Mouse (Mus musculus): Measurements from ENCODE around the gene Anxa1.

Anxa1 gene

DNA sequence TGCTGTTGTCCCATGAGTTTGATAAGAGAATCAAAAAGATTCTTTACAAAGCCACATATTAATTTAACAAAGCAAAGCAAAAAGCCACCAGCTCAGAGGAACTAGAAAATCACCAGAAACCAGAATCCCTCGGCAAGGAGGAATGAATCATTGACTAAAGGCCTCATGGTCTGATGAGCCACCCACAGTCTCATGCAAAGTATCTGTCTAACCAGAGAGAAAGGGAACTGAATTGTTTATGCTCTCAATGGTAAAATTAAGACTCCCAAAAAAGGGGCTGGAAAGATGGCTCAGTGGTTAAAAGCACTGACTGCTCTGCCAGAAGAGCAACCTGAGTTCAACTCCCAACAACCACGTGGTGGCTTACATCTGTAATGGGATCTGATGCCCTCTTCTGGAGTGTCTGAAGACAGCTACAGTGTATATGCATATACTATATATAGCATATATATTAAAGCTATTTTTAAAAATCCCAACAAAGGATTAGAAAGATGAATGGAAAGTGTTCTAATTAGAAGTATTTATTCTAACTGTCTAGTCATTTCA lies 9.5 kb downstream of the Anxa1 start:
- no peak for DNase-seq (ENCODE audit: low spot score)

DNA sequence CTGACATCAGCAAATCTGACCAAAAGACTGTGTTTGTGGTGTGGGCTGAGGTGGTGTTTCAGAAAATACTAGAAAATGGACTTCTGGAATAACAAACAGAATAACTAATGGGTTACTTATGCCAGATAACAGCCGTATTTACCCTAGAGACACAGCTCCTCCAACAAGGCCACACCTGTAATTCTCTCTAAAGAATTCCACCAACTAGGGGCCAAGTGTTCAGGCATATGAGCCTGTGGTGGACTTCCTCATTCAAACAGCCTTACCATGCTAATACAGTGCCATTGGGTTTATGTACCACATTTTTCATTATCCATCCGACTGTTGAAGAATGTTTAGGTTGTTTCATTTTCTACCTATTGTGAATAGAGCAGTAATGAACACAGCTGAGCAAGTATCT lies 20.6 kb downstream of the Anxa1 start:
- no peak for DNase-seq (ENCODE audit: low spot score)

DNA sequence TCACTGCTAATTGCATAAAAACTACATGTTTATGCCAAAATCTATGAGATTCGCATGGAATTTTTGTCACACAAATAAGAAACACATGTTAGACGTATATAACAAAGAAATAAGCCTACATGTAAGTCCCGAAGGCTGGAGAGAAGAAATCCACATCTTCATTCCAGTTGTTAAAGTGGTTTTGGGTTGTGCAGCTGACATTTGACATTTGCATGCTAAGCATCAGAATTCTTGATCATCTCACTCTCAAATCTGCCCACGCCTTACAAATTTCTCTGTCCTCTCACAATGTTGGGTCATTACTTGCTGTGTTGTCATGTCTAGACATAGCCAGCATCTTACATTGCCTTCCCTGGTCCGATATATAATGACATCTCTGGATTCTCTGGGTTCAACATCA lies 24.2 kb downstream of the Anxa1 start:
- DNase-seq (ENCODE audit: low spot score) = no peak

DNA sequence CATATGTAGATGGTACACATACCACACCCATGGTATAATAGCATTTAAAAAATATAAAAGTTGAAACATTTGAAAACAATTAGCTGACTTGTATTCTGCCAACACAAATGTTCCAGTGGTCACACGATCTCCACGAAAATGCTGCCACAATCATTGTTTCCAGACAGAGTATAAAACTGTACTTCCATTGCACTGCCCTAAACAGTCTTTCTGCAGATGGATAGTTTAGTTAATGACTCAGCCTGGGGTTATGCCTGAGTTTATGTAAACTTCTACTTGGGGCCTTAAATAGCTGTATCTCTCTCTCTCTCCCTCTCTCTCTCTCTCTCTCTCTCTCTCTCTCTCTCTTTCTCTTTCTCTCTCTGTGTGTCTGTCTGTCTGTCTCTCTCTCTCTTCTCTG lies 24.7 kb downstream of the Anxa1 start:
- no peak for DNase-seq (ENCODE audit: low spot score)

DNA sequence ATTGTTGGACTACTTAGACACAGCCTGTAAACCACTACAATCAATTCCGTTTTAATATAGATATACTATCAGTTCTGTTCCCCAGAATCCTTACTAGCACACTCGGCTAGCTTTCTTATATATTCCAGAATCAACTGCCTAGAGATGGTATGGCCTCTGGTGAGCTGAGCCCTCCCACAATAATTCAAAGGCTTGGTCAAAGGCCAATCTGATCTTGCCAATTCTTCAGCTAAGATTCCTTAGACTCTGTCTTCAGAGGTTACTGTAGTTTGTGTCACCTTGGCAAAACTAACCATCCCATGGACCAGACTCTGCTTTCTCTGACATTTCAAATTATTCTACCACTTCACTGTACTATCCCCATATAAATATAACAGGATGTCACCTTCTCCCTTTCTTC lies 25.4 kb downstream of the Anxa1 start:
- DNase-seq (ENCODE audit: low spot score) = no peak

DNA sequence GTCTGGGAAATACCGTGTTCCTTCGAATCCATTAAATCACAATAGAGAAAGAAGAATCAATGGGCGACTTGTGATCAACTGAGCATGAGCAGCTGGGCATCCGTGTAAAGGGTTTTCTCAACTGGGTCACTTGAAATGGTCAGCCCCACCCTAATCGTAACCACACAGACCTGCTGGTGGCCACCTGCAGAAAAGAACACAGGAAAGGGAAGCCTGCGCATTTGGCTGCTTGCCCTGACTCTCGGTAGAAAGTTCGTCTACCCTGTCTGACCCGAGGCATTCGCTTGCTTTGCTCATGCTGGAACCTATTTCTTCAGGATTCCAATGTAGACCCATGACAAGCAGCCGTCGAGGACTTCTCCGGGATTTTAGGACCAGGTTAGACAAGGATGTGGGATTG lies 25.8 kb downstream of the Anxa1 start:
- DNase-seq (ENCODE audit: low spot score) = no peak

DNA sequence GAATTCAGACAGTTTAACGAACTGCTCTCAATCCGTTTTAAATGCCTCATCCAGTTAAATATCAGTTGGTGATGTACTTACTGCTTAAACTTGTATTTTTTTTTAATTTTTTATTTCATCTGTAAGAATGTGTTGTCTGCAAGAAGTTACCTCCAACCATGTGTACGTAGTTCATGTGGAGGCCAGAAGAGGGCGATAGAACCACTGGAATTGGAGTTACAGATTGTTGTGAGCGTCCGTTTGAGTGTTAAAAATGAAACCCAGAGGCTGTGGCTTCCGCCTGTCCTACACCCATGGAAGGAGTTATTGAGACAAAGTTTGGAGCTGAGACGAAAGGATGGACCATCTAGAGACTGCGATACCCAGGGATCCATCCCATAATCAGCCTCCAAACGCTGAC lies 27.5 kb downstream of the Anxa1 start:
- no peak for DNase-seq (ENCODE audit: low spot score)

DNA sequence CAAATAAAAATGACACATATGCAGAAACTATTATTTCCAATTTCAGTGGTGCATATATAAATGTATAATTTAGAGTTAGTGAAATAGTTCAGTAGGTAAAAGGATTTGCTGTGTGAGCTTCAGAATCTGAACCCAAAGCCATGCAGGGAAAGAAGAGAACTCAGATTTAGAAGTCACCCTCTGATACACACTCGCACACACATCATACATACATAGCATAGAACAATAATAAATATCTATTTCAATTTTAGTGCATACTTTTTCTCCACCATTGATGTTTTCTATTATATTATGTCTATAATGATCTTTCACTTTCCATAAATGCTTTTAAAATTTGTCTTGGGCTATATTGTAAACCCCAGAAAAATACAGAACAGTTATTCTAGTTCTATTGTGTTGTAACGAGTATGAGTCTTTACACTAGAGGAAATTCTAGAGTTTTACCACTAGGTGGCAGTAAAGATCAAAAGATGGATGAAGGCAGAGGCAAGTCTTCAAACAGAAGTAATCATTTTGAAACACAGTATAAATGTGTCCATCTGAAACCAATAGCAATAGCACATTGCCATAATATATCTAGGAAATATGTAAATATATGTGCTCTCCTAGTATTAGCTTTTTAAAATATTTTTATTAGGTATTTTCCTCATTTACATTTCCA lies 28.7 kb downstream of the Anxa1 start:
- DNase-seq (ENCODE audit: low spot score) = no peak

DNA sequence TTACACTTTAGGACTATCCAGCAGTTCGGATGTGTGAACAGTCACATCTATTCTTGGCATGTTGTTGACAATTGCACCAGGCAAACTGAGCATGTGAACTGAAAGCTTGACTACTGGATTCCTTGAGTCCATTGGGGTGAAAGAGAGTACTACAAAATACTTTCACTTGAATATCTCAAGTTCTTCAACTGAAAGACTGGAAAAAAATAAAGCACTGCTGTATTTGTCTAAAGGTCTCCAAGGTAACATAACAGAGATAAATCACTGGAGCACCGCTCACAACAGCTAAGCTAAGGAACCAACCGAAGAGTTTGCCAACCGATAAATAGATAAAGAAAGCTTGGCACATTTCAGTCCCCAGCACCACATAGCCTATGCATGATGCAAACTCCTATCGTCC lies 32.1 kb downstream of the Anxa1 start:
- no peak for DNase-seq (ENCODE audit: low spot score)

DNA sequence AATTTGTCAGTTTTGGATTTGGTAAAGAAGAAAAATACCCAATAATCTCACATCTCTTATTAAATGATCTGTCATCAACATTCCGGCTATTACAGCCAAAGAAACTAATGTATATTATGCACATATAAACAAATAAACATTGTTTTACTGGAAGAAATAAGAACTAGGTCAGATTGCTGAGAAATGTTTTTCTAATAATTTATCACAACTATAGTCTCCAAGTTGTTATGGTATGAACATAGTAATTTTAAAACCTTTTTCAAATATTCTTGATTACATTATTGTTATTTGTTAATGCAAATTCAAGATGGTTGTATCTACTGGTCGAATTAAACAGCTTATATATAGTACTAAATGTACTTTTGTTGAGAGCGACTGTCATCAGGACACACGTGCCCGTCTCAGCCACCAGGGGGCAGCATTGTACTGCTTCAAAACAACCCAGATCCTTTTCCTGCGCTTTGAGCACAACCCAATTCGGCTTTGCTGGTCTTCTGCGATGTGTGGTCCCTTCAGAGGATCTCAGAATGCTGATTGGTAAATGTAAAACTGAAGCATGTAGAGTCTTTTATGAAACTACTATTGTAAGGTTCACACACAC lies 45.3 kb downstream of the Anxa1 start:
- DNase-seq (ENCODE audit: low spot score) = peak; percentile 88

DNA sequence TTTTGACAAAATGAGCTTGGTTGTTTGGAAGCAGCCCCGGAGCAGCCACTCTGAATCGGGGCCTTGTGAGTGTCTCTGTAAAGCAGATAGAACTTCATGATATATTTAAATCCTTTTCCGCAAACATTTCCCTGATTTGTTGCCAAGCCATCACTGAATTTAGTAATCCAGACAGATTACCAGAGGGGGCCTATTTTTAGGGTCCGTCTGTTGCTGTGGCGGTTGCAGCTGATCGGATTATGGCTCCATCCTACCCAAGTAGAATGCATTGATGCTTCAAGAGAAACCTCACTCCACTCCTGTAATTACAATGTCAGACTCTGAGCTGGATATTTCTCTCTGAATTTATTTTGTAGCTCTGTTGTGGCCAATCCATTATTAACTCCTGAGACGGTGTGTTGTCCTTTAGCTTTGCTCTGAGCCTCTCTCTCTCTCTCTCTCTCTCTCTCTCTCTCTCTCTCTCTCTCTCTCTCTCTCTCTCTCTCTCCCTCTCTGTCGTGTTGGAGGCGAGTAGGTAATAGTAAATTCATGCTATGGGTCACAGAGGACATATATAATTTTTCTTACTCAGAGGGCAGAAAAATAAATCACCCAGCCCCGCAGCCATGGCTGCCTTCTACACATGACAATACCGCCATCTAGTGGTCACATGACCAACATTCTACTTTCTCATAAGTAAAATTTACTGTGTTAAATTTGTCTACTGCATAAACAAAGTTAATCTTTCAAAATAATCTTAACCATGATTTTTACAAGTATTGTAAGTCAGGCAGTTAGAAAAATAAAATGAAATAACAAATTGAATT lies 46.0 kb downstream of the Anxa1 start:
- peak; percentile 43 for DNase-seq (ENCODE audit: low spot score)

DNA sequence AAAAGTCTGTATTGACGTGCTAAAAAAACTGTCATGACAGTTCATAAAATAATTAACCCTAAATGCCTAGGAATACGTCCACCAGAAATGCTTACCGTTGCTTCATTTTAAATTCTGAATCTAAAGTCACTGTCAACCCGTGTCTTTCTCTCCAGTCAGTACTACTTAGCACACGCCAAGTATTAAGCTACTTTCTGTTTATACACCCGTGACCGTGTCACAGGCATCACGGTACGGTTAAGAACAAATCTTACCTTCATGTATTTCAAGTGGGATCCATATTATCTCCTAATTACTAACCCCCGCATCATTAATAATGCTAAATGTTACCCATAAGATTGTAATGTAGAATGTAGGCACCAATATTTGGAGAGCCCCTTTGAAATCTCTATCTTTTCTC lies 46.7 kb downstream of the Anxa1 start:
- no peak for DNase-seq (ENCODE audit: low spot score)

All from testis, postnatal 10 days (tissue).